Mouse (Mus musculus) liver, adult 2 months (tissue): Measurements from ENCODE around the gene Ube2i.

ENCODE experiments used
- CTCF ChIP-seq: fragments of 200-500 bp; IDR thresholded peaks from 2 replicates; pipeline ENCODE4 v1.5.1; 2011; ENCODE audit warnings: low read depth, low read length, control low read depth
- POLR2A ChIP-seq: fragments of 200-500 bp; IDR thresholded peaks from 2 replicates; pipeline ENCODE4 v1.6.1; 2011; ENCODE audit warnings: low read length, control low read depth; ENCODE audit not compliant: insufficient read depth; ENCODE audit errors: extremely low read depth

GRCm38 (mm10) chr17:25294111-25294510 is 19.7 kb upstream of the Ube2i start:
- TF ChIP-seq CTCF = no peak
- no peak for TF ChIP-seq POLR2A
